Mouse (Mus musculus) C2C12 (cell line): Measurements from ENCODE around the gene Grk2. TPM values are rescaled to one million over a fixed set of nuclear protein-coding genes. Genes with fewer than 3 reads are reported as not detected.

ENCODE experiments used
- H3K27me3 ChIP-seq: one replicate; pipeline ENCODE4 v1.6.1; 2011; ENCODE audit not compliant: control insufficient read depth, insufficient read depth, insufficient read length
- H3K36me3 ChIP-seq: one replicate; pipeline ENCODE4 v1.6.1; 2011; ENCODE audit not compliant: control insufficient read depth, insufficient read depth
- H3K4me3 ChIP-seq: one replicate; pipeline ENCODE4 v1.5.1; 2011; ENCODE audit warnings: mild to moderate bottlenecking, control low read depth; ENCODE audit not compliant: poor library complexity, insufficient read depth, severe bottlenecking
- H3K79me2 ChIP-seq: one replicate; pipeline ENCODE4 v1.6.1; 2011; ENCODE audit not compliant: control insufficient read depth, insufficient read depth
- H3K79me3 ChIP-seq: one replicate; pipeline ENCODE4 v1.6.1; 2011; ENCODE audit warnings: low read depth, control low read depth
- H3ac ChIP-seq: one replicate; pipeline ENCODE3; 2011; ENCODE audit warnings: low read depth; ENCODE audit not compliant: control insufficient read depth, insufficient read length
- CEBPB ChIP-seq: IDR thresholded peaks from one replicate; pipeline ENCODE4 v1.6.1; 2011; ENCODE audit warnings: low read depth, mild to moderate bottlenecking, control low read depth, moderate library complexity
- CTCF ChIP-seq: IDR thresholded peaks from one replicate; pipeline ENCODE4 v1.5.1; 2011; ENCODE audit not compliant: control insufficient read depth, insufficient read depth, insufficient read length
- FOSL1 ChIP-seq: IDR thresholded peaks from one replicate; pipeline ENCODE4 v1.8.0; 2011; ENCODE audit warnings: mild to moderate bottlenecking, low read length; ENCODE audit not compliant: poor library complexity, insufficient read depth, severe bottlenecking
- MAX ChIP-seq: IDR thresholded peaks from one replicate; pipeline ENCODE4 v1.6.1; 2011; ENCODE audit warnings: mild to moderate bottlenecking, control low read depth
- MYOD1 ChIP-seq: IDR thresholded peaks from one replicate; pipeline ENCODE4 v1.6.1; 2011; ENCODE audit warnings: low read depth; ENCODE audit not compliant: control insufficient read depth, insufficient read length
- MYOG ChIP-seq: IDR thresholded peaks from one replicate; pipeline ENCODE4 v1.6.1; 2011; ENCODE audit not compliant: control insufficient read depth, insufficient read length; ENCODE audit errors: extremely low read depth
- USF1 ChIP-seq: IDR thresholded peaks from one replicate; pipeline ENCODE4 v1.6.1; 2011; ENCODE audit warnings: low read depth, mild to moderate bottlenecking, control low read depth, moderate library complexity
- polyA plus RNA-seq: library from polyadenylated mRNA; unstranded; fragments of >200 nt; fragmentation: generic; extraction: Trizol; gene quantifications from one replicate; pipeline ENCODE4 v1.2.1, GENCODE M21; 2012; ENCODE audit warnings: missing spikeins

Gene Grk2
- polyA plus RNA-seq, 1 experiment = 56.6 TPM

GRCm38 (mm10) chr19:4291161-4291560 lies 14.9 kb downstream of the Grk2 start:
- no peaks in the 10 kb centered on the region for H3K27me3 ChIP-seq
- no peak overlapping the region for H3K4me3 ChIP-seq
- H3ac ChIP-seq = no peak overlapping the region
- H3K36me3 ChIP-seq = peaks cover 49% of the 10 kb centered on the region
- TF ChIP-seq FOSL1 (no peak), MYOG (no peak), MAX (no peak), CTCF (no peak), CEBPB (no peak), MYOD1 (no peak), USF1 (no peak)
- peaks cover 21% of the 10 kb centered on the region for H3K79me2 ChIP-seq
- no peaks in the 10 kb centered on the region for H3K79me3 ChIP-seq

- TF ChIP-seq CEBPB (no peak), FOSL1 (no peak), USF1 (no peak), MAX (no peak), MYOD1 (no peak), MYOG (no peak), CTCF (no peak)
- Histone ChIP-seq H3K36me3 (peaks cover 49% of the 10 kb centered on the region), H3K79me2 (peaks cover 17% of the 10 kb centered on the region), H3ac (no peak overlapping the region), H3K79me3 (no peaks in the 10 kb centered on the region), H3K4me3 (no peak overlapping the region), H3K27me3 (no peaks in the 10 kb centered on the region)
These were observed 15.3 kb downstream of the Grk2 start for GRCm38 (mm10) chr19:4290749-4291148.

- H3K79me2 ChIP-seq = no peaks in the 10 kb centered on the region
- no peaks in the 10 kb centered on the region for H3K27me3 ChIP-seq
- no peaks in the 10 kb centered on the region for H3K79me3 ChIP-seq
- peaks cover 9% of the 10 kb centered on the region for H3K36me3 ChIP-seq
- H3ac ChIP-seq = no peak overlapping the region
- no peak overlapping the region for H3K4me3 ChIP-seq
- TF ChIP-seq FOSL1 = no peak
- no peak for TF ChIP-seq CEBPB
- TF ChIP-seq MYOD1 = no peak
These were observed 22.4 kb downstream of the Grk2 start for GRCm38 (mm10) chr19:4283653-4284052.

- Histone ChIP-seq H3K79me2 (no peaks in the 10 kb centered on the region), H3ac (peak within 1 kb of the TSS; percentile 31), H3K36me3 (peaks cover 9% of the 10 kb centered on the region), H3K27me3 (no peaks in the 10 kb centered on the region), H3K79me3 (no peaks in the 10 kb centered on the region), H3K4me3 (peak within 1 kb of the TSS; percentile 14)
- TF ChIP-seq MAX (no peak), MYOD1 (no peak), FOSL1 (no peak), CTCF (peak; percentile 74), CEBPB (no peak), MYOG (no peak), USF1 (no peak)
These were observed 23.0 kb downstream of the Grk2 start, which contains the start of gene Ankrd13d for GRCm38 (mm10) chr19:4282898-4283553. Gene Ankrd13d, minus strand, starts transcription at chr19:4283137.

GRCm38 (mm10) chr19:4280425-4280824 lies 25.6 kb downstream of the Grk2 start:
- Histone ChIP-seq H3K4me3 (no peak overlapping the region), H3ac (no peak overlapping the region), H3K79me2 (no peaks in the 10 kb centered on the region), H3K36me3 (no peaks in the 10 kb centered on the region), H3K79me3 (no peaks in the 10 kb centered on the region), H3K27me3 (no peaks in the 10 kb centered on the region)
- no peak for TF ChIP-seq USF1
- no peak for TF ChIP-seq CEBPB
- no peak for TF ChIP-seq MYOG
- TF ChIP-seq CTCF = no peak
- no peak for TF ChIP-seq FOSL1
- TF ChIP-seq MAX = no peak
- TF ChIP-seq MYOD1 = no peak

- H3K79me2 ChIP-seq = no peaks in the 10 kb centered on the region
- H3K27me3 ChIP-seq = no peaks in the 10 kb centered on the region
- TF ChIP-seq CEBPB (no peak), USF1 (no peak), CTCF (no peak), MYOD1 (no peak), MYOG (no peak), MAX (no peak), FOSL1 (no peak)
- H3K36me3 ChIP-seq = no peaks in the 10 kb centered on the region
- H3K4me3 ChIP-seq = no peak overlapping the region
- H3ac ChIP-seq = no peak overlapping the region
- no peaks in the 10 kb centered on the region for H3K79me3 ChIP-seq
These were observed 26.5 kb downstream of the Grk2 start for GRCm38 (mm10) chr19:4279487-4279886.
